Mouse (Mus musculus) cerebellum, adult 2 months (tissue): ENCODE data around the gene Hist1h1e.

Experiments used
- CTCF ChIP-seq: fragments of 200-500 bp; IDR thresholded peaks from 2 replicates; pipeline ENCODE4 v1.5.1; 2011; ENCODE audit warnings: low read depth, mild to moderate bottlenecking, control low read depth, low read length, moderate library complexity, borderline replicate concordance; ENCODE audit not compliant: insufficient read depth
- POLR2A ChIP-seq: fragments of 200-500 bp; IDR thresholded peaks from 2 replicates; pipeline ENCODE4 v1.6.1; 2011; ENCODE audit warnings: low read length, control low read depth, borderline replicate concordance; ENCODE audit not compliant: insufficient read depth

DNA sequence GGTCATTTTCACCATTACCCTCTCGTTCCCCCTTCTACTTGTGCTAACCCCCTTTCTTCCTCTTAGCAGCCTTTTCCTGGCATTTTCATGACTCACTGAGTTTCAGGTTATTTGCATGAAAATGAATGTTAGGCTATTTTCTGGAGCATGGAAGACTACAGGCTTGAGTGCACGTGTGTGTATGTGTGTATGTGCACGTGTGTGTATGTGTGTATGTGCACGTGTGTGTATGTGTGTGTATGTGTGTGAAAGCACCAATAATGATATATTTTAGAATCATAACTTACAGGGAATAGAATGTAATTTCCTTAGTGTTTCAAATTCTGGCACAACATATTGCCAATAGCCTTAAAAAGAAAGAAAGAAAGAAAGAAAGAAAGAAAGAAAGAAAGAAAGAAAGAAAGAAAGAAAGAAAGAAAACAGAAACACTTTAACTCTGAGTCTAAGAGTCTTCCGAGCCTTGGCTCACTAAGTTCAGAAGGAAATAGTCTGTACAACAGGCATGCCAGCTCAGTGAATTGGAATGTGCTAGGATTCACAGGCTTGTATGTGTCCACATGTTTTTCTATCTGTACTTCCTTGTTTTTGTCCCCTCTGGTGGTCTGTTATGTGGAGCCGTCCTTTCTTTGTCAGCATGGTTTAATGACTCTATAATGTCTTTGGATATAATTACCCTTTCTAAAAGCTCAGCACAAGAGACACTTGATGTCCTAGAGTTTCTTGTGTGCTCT, 37.4 kb upstream of the Hist1h1e start:
- TF ChIP-seq CTCF (no peak), POLR2A (no peak)
